Mouse (Mus musculus) lung, embryonic 14.5 days (tissue): ENCODE data around the gene Sp1. TPM values are rescaled to one million over a fixed set of nuclear protein-coding genes. Genes with fewer than 3 reads are reported as not detected.

Experiments used
- ATAC-seq: fragments of 200-750 bp; cut with Nextera tagmentation; 2 replicates; pipeline ENCODE4 v1.8.0; 2017; ENCODE audit warnings: mild to moderate bottlenecking, moderate TSS enrichment, moderate library complexity; ENCODE audit not compliant: insufficient read depth
- DNase-seq: peaks from one replicate; pipeline ENCODE4 v3.0.0-alpha.2; 2015
- H3K27ac ChIP-seq: fragments of 300-500 bp; sonication (generic); 2 replicates; pipeline ENCODE4 v1.5.1; 2014; ENCODE audit warnings: low read depth, mild to moderate bottlenecking, moderate library complexity
- H3K27me3 ChIP-seq: fragments of 300-500 bp; sonication (generic); 2 replicates; pipeline ENCODE4 v1.6.1; 2014; ENCODE audit warnings: low read length, control low read depth; ENCODE audit not compliant: insufficient read depth
- H3K36me3 ChIP-seq: fragments of 300-500 bp; sonication (generic); 2 replicates; pipeline ENCODE4 v1.6.1; 2014; ENCODE audit warnings: control low read depth; ENCODE audit not compliant: insufficient read depth
- H3K4me1 ChIP-seq: fragments of 300-500 bp; sonication (generic); 2 replicates; pipeline ENCODE4 v1.6.1; 2014; ENCODE audit warnings: antibody characterized with exemption, control low read depth; ENCODE audit not compliant: insufficient read depth
- H3K4me2 ChIP-seq: fragments of 300-500 bp; sonication (generic); 2 replicates; pipeline ENCODE4 v1.6.1; 2014; ENCODE audit warnings: mild to moderate bottlenecking
- H3K4me3 ChIP-seq: fragments of 300-500 bp; sonication (generic); 2 replicates; pipeline ENCODE4 v1.5.1; 2014; ENCODE audit warnings: low read depth, low read length
- H3K9ac ChIP-seq: fragments of 300-500 bp; sonication (generic); 2 replicates; pipeline ENCODE4 v1.6.1; 2014
- H3K9me3 ChIP-seq: fragments of 300-500 bp; sonication (generic); 2 replicates; pipeline ENCODE4 v1.6.1; 2016; ENCODE audit warnings: low read depth, low read length, control low read depth
- CTCF ChIP-seq: IDR thresholded peaks from 2 replicates; pipeline ENCODE4 v1.5.1; 2016; ENCODE audit warnings: antibody characterized with exemption, low read depth
- WGBS: fragments of 180-500 bp; shearing (Covaris S2); extraction: QIAGEN DNeasy Blood & Tissue Kit; methylation state at CpG from one replicate; pipeline ENCODE4 v1.1.7; 2014; 5-methylcytosine and 5-hydroxymethylcytosine counted together
- polyA plus RNA-seq: library from polyadenylated mRNA; unstranded; fragments of >200 nt; fragmentation: Nextera tagmentation; extraction: Ambion mirVana; gene quantifications from 2 replicates; pipeline ENCODE4 v1.2.1, GENCODE M21; 2014

Sp1 gene
- polyA plus RNA-seq, 1 experiment from 2014 or later, result 16.1 TPM

- DNase-seq (no peak), ATAC-seq (no peak)
- Histone ChIP-seq H3K4me1 (peaks cover 21% of the 10 kb centered on the region), H3K9ac (peak overlapping the region; percentile 96), H3K4me3 (peak overlapping the region; percentile 72), H3K4me2 (peak overlapping the region; percentile 56), H3K36me3 (peaks cover 43% of the 10 kb centered on the region), H3K9me3 (no peaks in the 10 kb centered on the region), H3K27ac (peak overlapping the region; percentile 100), H3K27me3 (no peaks in the 10 kb centered on the region)
- WGBS, result 12% methylated on average over 3 of the region's 3 CpGs
- TF ChIP-seq CTCF, result no peak
These were observed 1.1 kb downstream of the Sp1 start for GRCm38 (mm10) chr15:102406912-102407580.

- 95% methylated on average over 10 of the region's 10 CpGs for WGBS
- peaks cover 52% of the 10 kb centered on the region for H3K36me3 ChIP-seq
- H3K4me1 ChIP-seq, result peaks cover 21% of the 10 kb centered on the region
- no peak for ATAC-seq
- peak overlapping the region; percentile 56; the same call in 1 of the 2 replicates for H3K4me2 ChIP-seq
- H3K9me3 ChIP-seq, result no peaks in the 10 kb centered on the region
- H3K9ac ChIP-seq, result no peak overlapping the region
- DNase-seq, result no peak
- H3K27me3 ChIP-seq, result no peaks in the 10 kb centered on the region
- no peak overlapping the region for H3K4me3 ChIP-seq
- H3K27ac ChIP-seq, result no peak overlapping the region
- TF ChIP-seq CTCF, result 0 out of 2 replicates have a peak, but pooled peaks have one; percentile 18
These were observed 2.0 kb downstream of the Sp1 start for GRCm38 (mm10) chr15:102407681-102408557.

- peaks cover 21% of the 10 kb centered on the region for H3K4me1 ChIP-seq
- no peak overlapping the region for H3K4me3 ChIP-seq
- peaks cover 59% of the 10 kb centered on the region for H3K36me3 ChIP-seq
- no peaks in the 10 kb centered on the region for H3K27me3 ChIP-seq
- no peak overlapping the region for H3K27ac ChIP-seq
- ATAC-seq (no peak), DNase-seq (no peak)
- H3K4me2 ChIP-seq, result 0 out of 2 replicates have a peak overlapping the region, but pooled peaks have one; percentile 12
- H3K9me3 ChIP-seq, result no peaks in the 10 kb centered on the region
- 70% methylated on average over 2 of the region's 2 CpGs for WGBS
- no peak for TF ChIP-seq CTCF
- H3K9ac ChIP-seq, result no peak overlapping the region
These were observed 2.7 kb downstream of the Sp1 start for GRCm38 (mm10) chr15:102408558-102409130.

- DNase-seq (no peak), ATAC-seq (no peak)
- TF ChIP-seq CTCF, result no peak
- Histone ChIP-seq H3K4me3 (peak overlapping the region; percentile 14; the same call in 1 of the 2 replicates), H3K27me3 (no peaks in the 10 kb centered on the region), H3K36me3 (peaks cover 63% of the 10 kb centered on the region), H3K9ac (no peak overlapping the region), H3K27ac (no peak overlapping the region), H3K4me2 (peak overlapping the region; percentile 40), H3K9me3 (no peaks in the 10 kb centered on the region), H3K4me1 (peaks cover 21% of the 10 kb centered on the region)
- WGBS, result 91% methylated on average over 3 of the region's 3 CpGs
These were observed 3.3 kb downstream of the Sp1 start for GRCm38 (mm10) chr15:102409286-102409685.

GRCm38 (mm10) chr15:102411077-102411476 is 5.1 kb downstream of the Sp1 start:
- ATAC-seq (no peak), DNase-seq (no peak)
- Histone ChIP-seq H3K27ac (no peak overlapping the region), H3K4me1 (peaks cover 21% of the 10 kb centered on the region), H3K9me3 (no peaks in the 10 kb centered on the region), H3K9ac (no peak overlapping the region), H3K27me3 (no peaks in the 10 kb centered on the region), H3K4me3 (peak overlapping the region; percentile 12; the same call in 1 of the 2 replicates), H3K4me2 (no peak overlapping the region; the same call in 1 of the 2 replicates), H3K36me3 (peaks cover 68% of the 10 kb centered on the region)
- TF ChIP-seq CTCF, result no peak
- 93% methylated on average over 1 of the region's 1 CpGs for WGBS

- Histone ChIP-seq H3K4me3 (no peak overlapping the region), H3K9me3 (no peaks in the 10 kb centered on the region), H3K9ac (no peak overlapping the region), H3K27me3 (no peaks in the 10 kb centered on the region), H3K36me3 (peaks cover 56% of the 10 kb centered on the region), H3K4me2 (no peak overlapping the region), H3K27ac (no peak overlapping the region), H3K4me1 (peaks cover 15% of the 10 kb centered on the region)
- DNase-seq (no peak), ATAC-seq (no peak)
- no peak for TF ChIP-seq CTCF
These were observed 7.7 kb downstream of the Sp1 start for GRCm38 (mm10) chr15:102413687-102414086.

- Histone ChIP-seq H3K27ac (no peak overlapping the region), H3K4me3 (no peak overlapping the region), H3K9ac (no peak overlapping the region), H3K36me3 (peaks cover 44% of the 10 kb centered on the region), H3K4me2 (no peak overlapping the region), H3K27me3 (no peaks in the 10 kb centered on the region), H3K9me3 (no peaks in the 10 kb centered on the region), H3K4me1 (no peaks in the 10 kb centered on the region)
- ATAC-seq, result no peak
- no peak for DNase-seq
- 87% methylated on average over 2 of the region's 2 CpGs for WGBS
- no peak for TF ChIP-seq CTCF
These were observed 11.6 kb downstream of the Sp1 start for GRCm38 (mm10) chr15:102417524-102417923.
